Mouse (Mus musculus): ENCODE data around the gene Olfr688.

GRCm38 (mm10) chr7:105325302-105325701, 37.4 kb downstream of the Olfr688 start:
- TF ChIP-seq EP300 (IDR thresholded peaks at IDR 0.05; ENCODE audit: insufficient read depth, low read depth, low read length) (no peak), POLR2A (IDR thresholded peaks at IDR 0.05; ENCODE audit: insufficient read depth, low read depth, low read length) (no peak)

Data from heart, adult 2 months (tissue).